Mouse (Mus musculus): ENCODE measurements around the gene Ube2n. TPM values are rescaled to one million over a fixed set of nuclear protein-coding genes. Genes with fewer than 3 reads are reported as not detected.

Gene Ube2n
- polyA plus RNA-seq (2014; fragmentation: Illumina TruSeq; extraction: RNeasy Lipid Tissue Mini Kit (QIAGEN cat#74804); ENCODE audit: low read depth, low replicate concordance), result 118 TPM

GRCm38 (mm10) chr10:95514656-95515292 lies at the start of gene Ube2n:
Gene Ube2n (plus strand): TSS chr10:95515145.

DNA sequence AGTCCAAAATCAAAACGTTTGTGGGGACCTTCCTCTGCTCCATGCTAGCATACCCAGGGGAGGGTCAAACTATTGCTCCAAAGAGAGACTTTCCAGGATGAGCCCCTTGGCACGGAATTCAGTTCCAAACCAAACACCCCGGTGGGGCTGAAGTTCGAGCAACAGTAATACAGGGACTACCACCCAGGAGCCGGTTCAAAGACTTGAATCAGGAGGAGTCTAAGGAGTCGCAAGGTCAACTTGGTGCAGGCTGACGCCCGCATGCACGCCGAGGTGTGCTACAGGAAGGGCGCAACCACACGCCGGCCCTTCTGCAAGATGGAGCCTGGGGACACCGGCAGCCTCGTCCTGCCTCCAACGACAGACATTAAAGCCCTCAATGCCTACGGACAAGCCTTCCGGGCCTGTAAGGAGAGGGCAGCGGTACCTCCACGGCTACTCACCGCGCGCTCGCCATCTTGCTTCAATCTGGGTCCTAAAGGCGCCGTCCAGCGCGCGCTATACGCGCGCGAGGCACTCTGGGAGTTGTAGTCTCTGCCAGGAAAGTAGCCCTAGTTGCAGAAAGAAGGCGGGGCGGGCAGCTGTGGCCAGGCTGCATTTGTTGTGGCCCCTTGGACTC lies 13.4 kb upstream of the Ube2n start, which contains the start of gene Mrpl42:
Gene Mrpl42, minus strand, starts transcription at position 478 of the 619 bp plus-strand sequence.

GRCm38 (mm10) chr10:95563851-95564845 lies 49.2 kb downstream of the Ube2n start, which contains the start of gene Nudt4:
Gene Nudt4 (minus strand): TSS chr10:95564146.

Other genes with a start within 250 kb of the Ube2n start
- 14.0 TPM for gene Cradd, start 191.0 kb upstream of the Ube2n start, polyA plus RNA-seq (2014; fragmentation: Illumina TruSeq; extraction: RNeasy Lipid Tissue Mini Kit (QIAGEN cat#74804); ENCODE audit: low read depth, low replicate concordance)
- 14.5 TPM for gene Socs2, start 98.0 kb upstream of the Ube2n start, polyA plus RNA-seq (2014; fragmentation: Illumina TruSeq; extraction: RNeasy Lipid Tissue Mini Kit (QIAGEN cat#74804); ENCODE audit: low read depth, low replicate concordance)
- gene Mrpl42, start 13.2 kb upstream of the Ube2n start, polyA plus RNA-seq (2014; fragmentation: Illumina TruSeq; extraction: RNeasy Lipid Tissue Mini Kit (QIAGEN cat#74804); ENCODE audit: low read depth, low replicate concordance), result 111 TPM
- gene Nudt4, start 49.0 kb downstream of the Ube2n start, polyA plus RNA-seq (2014; fragmentation: Illumina TruSeq; extraction: RNeasy Lipid Tissue Mini Kit (QIAGEN cat#74804); ENCODE audit: low read depth, low replicate concordance), result 121 TPM
- not detected for gene Anapc15-ps, start 158.3 kb downstream of the Ube2n start, polyA plus RNA-seq (2014; fragmentation: Illumina TruSeq; extraction: RNeasy Lipid Tissue Mini Kit (QIAGEN cat#74804); ENCODE audit: low read depth, low replicate concordance)